Mouse (Mus musculus) ovary, postnatal 14 days (tissue): Measurements from ENCODE around the gene Ctcfl.
A peak's percentile ranks its signal among the peaks of the same experiment; 100 is the strongest.

Source experiments
- DNase-seq: peaks from one replicate; pipeline ENCODE4 v3.0.0; 2022; ENCODE audit warnings: low spot score

The Ctcfl gene

GRCm38 (mm10) chr2:173119023-173119944 is at the start of gene Ctcfl:
Gene Ctcfl (minus strand): TSS chr2:173119525.
- no peak for DNase-seq

DNA sequence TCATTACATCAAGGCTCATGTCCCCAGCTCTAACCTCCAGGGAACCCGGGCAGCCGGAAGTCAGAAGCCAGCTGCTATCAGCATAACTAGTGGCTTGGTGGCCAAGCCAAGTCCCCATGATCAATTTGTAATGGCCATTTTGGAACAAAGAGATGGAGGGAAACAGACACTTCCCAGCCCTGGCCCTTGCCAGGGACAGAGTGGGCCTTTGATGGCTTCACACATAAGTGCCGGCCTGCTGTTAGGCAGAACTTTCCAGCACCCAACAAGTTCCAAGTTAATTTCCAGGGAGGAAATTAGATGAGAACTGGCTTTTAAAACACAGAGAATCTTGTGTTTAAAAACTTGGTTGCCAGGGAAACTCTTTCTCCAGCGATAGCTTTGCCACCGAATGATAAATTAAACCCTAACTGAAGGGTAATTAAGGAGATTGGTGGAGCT is 49.1 kb upstream of the Ctcfl start:
- no peak for DNase-seq

GRCm38 (mm10) chr2:173165357-173165756 is 46.0 kb upstream of the Ctcfl start:
- DNase-seq, result no peak

DNA sequence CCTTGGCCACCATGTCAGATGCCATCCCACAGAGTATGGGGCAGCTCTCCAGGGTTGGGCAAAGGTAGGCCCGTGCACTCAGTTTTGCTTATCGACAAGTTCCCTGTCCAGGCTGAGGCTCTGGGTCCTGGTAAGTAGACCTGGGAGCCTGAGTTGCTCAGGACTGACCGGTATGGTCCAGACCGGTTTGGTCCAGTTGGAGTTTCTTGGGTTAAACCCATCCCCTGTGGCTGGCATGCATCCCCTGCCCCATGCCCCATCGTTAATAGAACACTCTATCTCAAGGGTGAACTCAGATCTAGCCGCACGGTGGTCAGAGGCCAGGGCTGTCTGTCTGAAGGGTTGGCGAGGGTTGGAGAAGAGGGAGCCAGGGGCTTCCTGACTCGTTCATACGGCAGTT is 45.6 kb upstream of the Ctcfl start:
- no peak for DNase-seq

GRCm38 (mm10) chr2:173164358-173164757 is 45.0 kb upstream of the Ctcfl start:
- DNase-seq, result no peak

DNA sequence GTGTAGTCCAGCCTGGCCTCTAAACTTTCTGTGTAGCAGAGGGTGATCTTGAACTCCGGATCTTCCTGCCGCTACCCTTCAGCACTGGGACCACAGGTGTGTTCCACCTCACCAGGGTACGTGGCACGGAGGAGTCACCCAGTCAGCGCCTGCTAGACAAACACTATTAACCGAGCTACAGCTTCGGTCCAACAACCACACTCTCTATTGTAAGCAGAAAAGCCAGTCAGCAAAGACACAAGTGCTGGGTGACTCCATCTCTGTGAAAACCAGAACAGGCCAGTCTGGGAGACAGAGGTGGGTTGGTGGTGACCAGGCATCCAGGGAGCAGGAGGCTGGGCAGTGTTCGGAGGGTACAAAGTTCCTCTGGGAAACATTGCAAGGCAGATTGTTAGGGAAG is 44.1 kb upstream of the Ctcfl start:
- DNase-seq, result no peak

DNA sequence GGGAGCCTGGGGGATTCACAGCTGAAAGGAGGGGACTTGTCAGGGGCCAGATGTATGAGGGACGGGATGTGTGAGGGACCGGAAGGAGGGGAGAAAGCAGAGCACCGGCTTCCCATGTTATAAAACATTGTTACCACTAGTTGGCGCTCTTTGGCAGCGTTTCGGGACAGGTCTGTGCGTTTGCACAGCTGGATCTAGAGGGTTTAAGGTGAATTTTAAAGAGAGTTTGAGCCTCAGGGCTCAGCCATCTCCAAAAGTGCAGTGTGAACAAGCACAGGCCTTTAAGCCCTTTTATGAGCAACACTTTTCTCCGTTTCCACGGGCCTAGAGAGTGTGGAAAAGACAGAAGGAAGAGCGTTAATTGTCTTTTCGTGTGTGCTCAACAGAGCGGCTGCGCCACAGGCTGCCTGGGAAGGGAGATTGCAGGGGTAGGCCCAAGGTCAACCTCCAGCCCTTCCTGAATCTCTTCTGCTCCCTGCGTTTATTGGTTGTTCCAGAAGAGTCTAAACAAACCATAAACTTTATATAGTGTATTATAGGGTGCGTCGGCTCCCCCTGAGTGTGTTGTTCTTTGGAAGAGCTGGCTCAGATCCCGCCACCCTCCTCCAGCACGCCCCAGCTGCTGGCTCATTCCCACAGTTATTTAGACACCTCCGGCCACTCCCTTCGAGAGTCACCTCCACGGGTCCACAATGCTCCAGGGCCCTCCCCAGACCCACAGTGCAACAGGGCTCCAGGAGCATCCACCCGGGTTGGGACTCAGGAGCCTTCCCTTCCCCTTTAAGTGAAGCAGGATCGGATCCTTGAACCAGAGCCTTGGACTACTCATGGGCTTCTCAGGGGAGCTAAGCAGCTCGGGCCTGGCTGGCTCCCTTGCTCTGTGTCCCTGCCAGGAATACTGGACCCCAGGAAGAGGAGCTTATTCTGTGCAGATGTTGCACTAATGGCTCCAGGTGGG is 40.3 kb upstream of the Ctcfl start:
- DNase-seq, result peak; percentile 77

- DNase-seq, result no peak
Measured at GRCm38 (mm10) chr2:173158390-173159055, 39.2 kb upstream of the Ctcfl start.

- DNase-seq, result no peak
Measured at GRCm38 (mm10) chr2:173157871-173158270, 38.5 kb upstream of the Ctcfl start.

DNA sequence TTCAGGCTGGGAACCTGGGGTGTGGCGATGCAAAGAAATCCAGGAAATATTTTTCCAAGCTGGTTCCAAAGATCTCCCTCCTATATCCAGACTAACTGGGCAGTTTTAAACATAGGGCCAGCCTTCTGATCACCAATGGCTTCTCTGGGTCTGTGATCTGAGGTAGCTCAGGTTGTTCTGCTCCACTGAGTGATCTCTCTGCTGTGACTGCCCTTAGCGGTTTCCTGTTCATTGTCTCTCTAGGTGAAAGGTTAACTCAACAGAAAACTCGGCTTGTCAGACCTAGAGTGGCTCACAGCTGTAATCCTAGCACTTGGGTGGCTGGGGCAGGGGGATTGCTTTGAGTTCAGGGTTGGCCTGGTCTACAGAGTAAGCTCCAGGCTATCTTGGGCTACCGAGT is 38.1 kb upstream of the Ctcfl start:
- no peak for DNase-seq

- no peak for DNase-seq
Measured at GRCm38 (mm10) chr2:173156923-173157322, 37.6 kb upstream of the Ctcfl start.

- DNase-seq, result no peak
Measured at GRCm38 (mm10) chr2:173155907-173156306, 36.6 kb upstream of the Ctcfl start.

- no peak for DNase-seq
Measured at GRCm38 (mm10) chr2:173154962-173155361, 35.6 kb upstream of the Ctcfl start.

DNA sequence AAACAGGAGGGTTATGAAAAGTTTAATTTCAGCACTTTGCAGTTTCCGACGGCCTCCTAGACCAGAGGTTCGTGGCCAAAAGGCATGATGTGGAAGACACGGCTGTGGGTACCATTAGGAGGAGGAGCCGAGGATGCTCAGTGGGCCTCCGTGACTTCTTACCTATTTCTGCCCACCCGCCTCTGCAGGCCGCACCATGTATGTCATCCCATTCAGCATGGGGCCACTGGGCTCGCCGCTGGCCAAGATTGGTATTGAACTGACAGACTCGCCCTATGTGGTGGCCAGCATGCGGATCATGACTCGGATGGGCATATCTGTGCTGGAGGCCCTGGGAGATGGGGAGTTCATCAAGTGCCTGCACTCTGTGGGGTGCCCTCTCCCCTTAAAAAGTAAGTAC is 35.2 kb upstream of the Ctcfl start:
- DNase-seq, result no peak

DNA sequence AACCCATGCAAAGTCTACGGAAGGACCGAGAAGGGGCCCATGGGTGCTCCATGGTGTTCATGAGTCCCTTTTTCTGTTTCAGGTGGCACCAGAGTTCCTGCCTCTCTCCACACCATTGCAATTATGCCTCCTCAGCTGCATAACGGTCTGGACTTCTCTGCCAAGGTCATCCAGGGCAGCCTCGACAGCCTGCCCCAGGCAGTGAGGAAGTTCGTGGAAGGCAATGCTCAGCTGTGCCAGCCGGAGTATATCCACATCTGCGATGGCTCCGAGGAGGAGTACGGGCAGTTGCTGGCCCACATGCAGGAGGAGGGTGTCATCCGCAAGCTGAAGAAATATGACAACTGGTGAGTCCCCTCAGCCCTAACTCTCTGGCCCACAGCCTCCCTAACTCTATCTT is 33.9 kb upstream of the Ctcfl start:
- no peak for DNase-seq

- DNase-seq, result no peak
Measured at GRCm38 (mm10) chr2:173152436-173153151, 33.3 kb upstream of the Ctcfl start, which contains the start of gene Pck1. Gene Pck1 (plus strand): TSS chr2:173153048.

DNA sequence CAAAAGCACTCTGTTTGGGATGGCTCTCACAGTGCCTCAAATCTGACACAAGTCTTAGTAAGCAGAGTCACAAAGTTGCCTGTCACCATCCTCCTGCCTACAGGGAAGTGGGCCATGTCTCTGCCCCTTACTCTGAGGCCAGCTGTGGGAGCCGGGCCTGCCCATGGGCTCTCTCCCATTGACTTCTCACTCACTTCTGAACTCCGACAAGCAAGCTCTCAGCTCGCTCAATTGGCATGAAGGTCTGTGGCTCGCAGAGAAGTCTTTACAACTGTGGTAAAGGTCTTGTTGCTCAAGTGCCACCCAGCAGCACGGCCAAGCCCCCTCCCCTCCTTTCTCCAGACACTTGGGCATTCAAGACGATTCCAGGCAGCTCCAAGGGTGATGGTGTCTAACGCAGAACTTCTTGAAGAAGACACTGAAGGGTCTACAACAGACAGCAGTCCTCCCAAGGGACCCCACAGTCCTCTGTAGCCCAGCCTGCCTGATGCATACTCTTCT is 32.5 kb upstream of the Ctcfl start:
- DNase-seq, result no peak

GRCm38 (mm10) chr2:173151352-173151751 is 32.0 kb upstream of the Ctcfl start:
- DNase-seq, result no peak

DNA sequence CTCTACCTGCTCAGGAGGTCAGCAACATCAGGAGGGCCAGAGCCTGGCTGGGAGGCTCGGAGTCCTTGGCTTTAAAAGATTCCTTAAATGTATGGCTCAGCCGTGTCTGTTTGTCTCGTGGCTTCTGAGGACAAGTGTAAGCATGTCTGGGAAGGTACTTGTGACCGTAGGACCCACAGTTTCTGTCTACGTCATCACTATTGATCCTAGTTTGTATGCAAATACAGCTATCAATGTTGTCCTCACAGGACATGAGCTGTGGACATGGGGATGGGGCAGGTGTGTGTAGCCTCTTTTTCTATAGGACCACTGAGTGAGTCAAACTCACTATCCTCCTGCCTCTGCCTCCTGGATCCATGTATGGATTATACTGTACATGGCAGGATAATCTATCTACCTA is 28.7 kb upstream of the Ctcfl start:
- no peak for DNase-seq

GRCm38 (mm10) chr2:173146728-173147127 is 27.4 kb upstream of the Ctcfl start:
- no peak for DNase-seq

- no peak for DNase-seq
Measured at GRCm38 (mm10) chr2:173145808-173146207, 26.5 kb upstream of the Ctcfl start.
